Mouse (Mus musculus) bone marrow macrophage, adult 2 months (primary cell): ENCODE results near the gene Rtn4rl1.

ENCODE experiments used
- CTCF ChIP-seq: IDR thresholded peaks from 2 replicates; pipeline ENCODE4 v1.5.1; 2012; ENCODE audit warnings: low read depth, mild to moderate bottlenecking, low read length, moderate library complexity
- POLR2A ChIP-seq: IDR thresholded peaks from 2 replicates; pipeline ENCODE4 v1.6.1; 2012; ENCODE audit warnings: mild to moderate bottlenecking, low read depth, low read length, borderline replicate concordance

GRCm38 (mm10) chr11:75299786-75300185, 106.2 kb downstream of the Rtn4rl1 start:
- no peak for TF ChIP-seq CTCF
- no peak for TF ChIP-seq POLR2A
